Mouse (Mus musculus): ENCODE results near the gene Arhgap31. TPM values are rescaled to one million over a fixed set of nuclear protein-coding genes. Genes with fewer than 3 reads are reported as not detected.

Gene Arhgap31
- total and polyA plus RNA-seq, 3 experiments = 0.01 to 0.04 TPM; not detected in 1

GRCm38 (mm10) chr16:38648155-38648554 lies 64.9 kb downstream of the Arhgap31 start:
- Histone ChIP-seq H3K4me1 (ENCODE audit: control insufficient read depth in 1 of 2, insufficient read depth in 2 of 2, low read length in 2 of 2) (no peaks in the 10 kb centered on the region; a peak in 1 of 4 replicates), H3K36me3 (ENCODE audit: control insufficient read depth in 1 of 2, insufficient read depth in 2 of 2, low read length in 2 of 2) (no peaks in the 10 kb centered on the region), H3K9me3 (replicated peaks; ENCODE audit: insufficient read depth, low read length) (no peaks in the 10 kb centered on the region), H3K79me2 (ENCODE audit: control insufficient read depth, insufficient read depth, low read length, poor library complexity) (no peaks in the 10 kb centered on the region), H3K27ac (ENCODE audit: control insufficient read depth, low read depth, low read length) (no peak overlapping the region), H3K27me3 (ENCODE audit: control insufficient read depth in 1 of 2, insufficient read depth in 2 of 2, low read length in 2 of 2) (peaks cover 2 to 3% of the 10 kb centered on the region in 2 experiments; a peak in 3 of 4 replicates), H3K4me3 (ENCODE audit: control insufficient read depth in 1 of 2, insufficient read depth in 1 of 2, low read depth in 2 of 2, low read length in 2 of 2) (no peak overlapping the region), H3K9ac (ENCODE audit: control insufficient read depth, low read depth, low read length, poor library complexity, severe bottlenecking) (no peak overlapping the region)
- DNase-seq (ENCODE audit: low read depth, low spot score) = no peak
- no peak for TF ChIP-seq CTCF (IDR thresholded peaks at IDR 0.05 in 2 of 3, conservative IDR thresholded peaks at IDR 0.05 in 1 of 3; ENCODE audit: control insufficient read depth in 1 of 3, insufficient read depth in 1 of 3, low read depth in 2 of 3, low read length in 3 of 3, poor library complexity in 1 of 3, severe bottlenecking in 1 of 3)
- no peak for TF ChIP-seq TCF12 (IDR thresholded peaks at IDR 0.05; ENCODE audit: low read depth, low read length)
- no peak for TF ChIP-seq MAZ (IDR thresholded peaks at IDR 0.05; ENCODE audit: low read depth, low read length)
- TF ChIP-seq MEF2A (IDR thresholded peaks at IDR 0.05; ENCODE audit: extremely low read depth, insufficient replicate concordance, low read depth, low read length, poor library complexity, severe bottlenecking) = no peak
- no peak for TF ChIP-seq USF2 (IDR thresholded peaks at IDR 0.05; ENCODE audit: borderline replicate concordance in 1 of 2, insufficient read depth in 1 of 2, low read depth in 1 of 2, low read length in 2 of 2)
- TF ChIP-seq POLR2A (IDR thresholded peaks at IDR 0.05; ENCODE audit: control insufficient read depth in 1 of 2, insufficient read depth in 1 of 2, low read depth in 1 of 2, low read length in 2 of 2, poor library complexity in 1 of 2) = no peak
- no peak for TF ChIP-seq TAL1 (IDR thresholded peaks at IDR 0.05; ENCODE audit: low read length)
- TF ChIP-seq MYB (IDR thresholded peaks at IDR 0.05; ENCODE audit: low read depth, low read length) = no peak
- no peak for TF ChIP-seq CHD1 (IDR thresholded peaks at IDR 0.05; ENCODE audit: low read depth, low read length)
- TF ChIP-seq NELFE (IDR thresholded peaks at IDR 0.05; ENCODE audit: low read depth, low read length) = no peak
- no peak for TF ChIP-seq KAT2A (conservative IDR thresholded peaks at IDR 0.05; ENCODE audit: low read depth, low read length)
- TF ChIP-seq HCFC1 (IDR thresholded peaks at IDR 0.05; ENCODE audit: low read depth, low read length) = no peak

GRCm38 (mm10) chr16:38644455-38644854 lies 68.6 kb downstream of the Arhgap31 start:
- Histone ChIP-seq H3K27me3 (ENCODE audit: control insufficient read depth in 1 of 2, insufficient read depth in 2 of 2, low read length in 2 of 2) (peaks cover 2 to 3% of the 10 kb centered on the region in 2 experiments; a peak in 3 of 4 replicates), H3K4me1 (ENCODE audit: control insufficient read depth in 1 of 2, insufficient read depth in 2 of 2, low read length in 2 of 2) (no peaks in the 10 kb centered on the region), H3K79me2 (ENCODE audit: control insufficient read depth, insufficient read depth, low read length, poor library complexity) (no peaks in the 10 kb centered on the region), H3K9me3 (replicated peaks; ENCODE audit: insufficient read depth, low read length) (no peaks in the 10 kb centered on the region), H3K27ac (ENCODE audit: control insufficient read depth, low read depth, low read length) (no peak overlapping the region), H3K36me3 (ENCODE audit: control insufficient read depth in 1 of 2, insufficient read depth in 2 of 2, low read length in 2 of 2) (no peaks in the 10 kb centered on the region), H3K4me3 (ENCODE audit: control insufficient read depth in 1 of 2, insufficient read depth in 1 of 2, low read depth in 2 of 2, low read length in 2 of 2) (no peak overlapping the region), H3K9ac (ENCODE audit: control insufficient read depth, low read depth, low read length, poor library complexity, severe bottlenecking) (no peak overlapping the region)
- no peak for DNase-seq (ENCODE audit: low read depth, low spot score)
- TF ChIP-seq CHD1 (IDR thresholded peaks at IDR 0.05; ENCODE audit: low read depth, low read length) (no peak), ZC3H11A (IDR thresholded peaks at IDR 0.05; ENCODE audit: low read depth, low read length) (no peak), GATA1 (IDR thresholded peaks at IDR 0.05; ENCODE audit: low read depth, low read length) (no peak), RAD21 (IDR thresholded peaks at IDR 0.05; ENCODE audit: low read depth, low read length) (no peak), BHLHE40 (IDR thresholded peaks at IDR 0.05; ENCODE audit: borderline replicate concordance, low read depth, low read length) (no peak), CHD2 (IDR thresholded peaks at IDR 0.05; ENCODE audit: low read length) (no peak), RCOR1 (IDR thresholded peaks at IDR 0.05; ENCODE audit: low read depth, low read length) (no peak), NRF1 (IDR thresholded peaks at IDR 0.05; ENCODE audit: insufficient read depth, low read depth, low read length, poor library complexity, severe bottlenecking) (no peak), MAX (IDR thresholded peaks at IDR 0.05; ENCODE audit: low read length) (no peak)
